Mouse (Mus musculus): Measurements from ENCODE around the gene Igf2bp3. TPM values are rescaled to one million over a fixed set of nuclear protein-coding genes. Genes with fewer than 3 reads are reported as not detected.

The Igf2bp3 gene
- polyA plus RNA-seq, 1 experiment from 2014 or later: 127 TPM

DNA sequence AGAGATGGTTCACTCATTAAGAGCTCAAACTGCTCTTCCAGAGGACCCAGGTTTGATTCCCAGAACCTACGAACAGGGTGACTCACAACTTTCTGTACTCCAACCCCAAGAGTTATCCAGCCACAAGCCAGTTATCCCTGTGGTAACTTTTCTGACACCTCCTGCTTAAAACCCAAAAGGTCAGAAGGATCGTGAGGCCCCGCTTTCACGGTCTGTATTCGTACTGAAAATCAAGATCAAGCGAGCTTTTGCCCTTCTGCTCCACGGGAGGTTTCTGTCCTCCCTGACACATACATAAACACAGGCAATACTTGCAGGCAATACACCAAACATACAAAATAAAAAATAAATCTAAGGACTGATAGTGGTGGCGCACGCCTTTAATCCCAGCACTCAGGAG lies 21.6 kb upstream of the Igf2bp3 start:
- Histone ChIP-seq H3K9me3 (peaks cover 3% of the 10 kb centered on the region), H3K27me3 (ENCODE audit: insufficient read depth, poor library complexity, severe bottlenecking) (0 out of 2 replicates have a peak, but pooled peaks cover 3% of the 10 kb centered on the region), H3K4me1 (replicated peaks) (peaks cover 4% of the 10 kb centered on the region), H3K4me3 (no peak overlapping the region), H3K36me3 (peaks cover 10% of the 10 kb centered on the region), H3K27ac (no peak overlapping the region)
- 65% methylated on average over 9 of the region's 9 CpGs for WGBS
- DNase-seq (ENCODE audit: low spot score): peak; percentile 67

DNA sequence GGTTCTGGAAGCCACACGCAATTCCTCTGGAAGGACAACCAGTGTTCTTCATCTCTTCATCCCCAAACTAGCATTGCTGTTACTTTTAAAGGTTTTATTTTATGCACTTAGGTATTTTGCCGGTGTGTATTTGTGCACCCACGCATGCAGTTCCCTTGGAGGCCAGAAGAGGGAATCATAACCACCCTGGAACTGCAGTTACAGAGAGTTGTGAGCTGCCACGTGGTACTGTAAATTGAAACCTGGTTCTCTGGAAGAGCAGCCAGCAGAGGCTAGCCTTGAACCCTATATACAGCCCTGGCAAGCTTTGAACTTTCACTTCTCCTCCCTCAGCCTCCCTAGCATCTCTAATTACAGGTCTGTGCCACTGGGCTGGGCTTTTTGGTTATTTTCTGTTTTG lies 18.6 kb upstream of the Igf2bp3 start:
- no peak for DNase-seq (ENCODE audit: low spot score)
- no peak overlapping the region for H3K4me3 ChIP-seq
- H3K9me3 ChIP-seq: peaks cover 3% of the 10 kb centered on the region
- no peak overlapping the region for H3K27ac ChIP-seq
- 59% methylated on average over 4 of the region's 4 CpGs for WGBS
- no peaks in the 10 kb centered on the region for H3K36me3 ChIP-seq
- 0 out of 2 replicates have a peak, but pooled peaks cover 3% of the 10 kb centered on the region for H3K27me3 ChIP-seq (ENCODE audit: insufficient read depth, poor library complexity, severe bottlenecking)
- H3K4me1 ChIP-seq (replicated peaks): peaks cover 4% of the 10 kb centered on the region

GRCm38 (mm10) chr6:49228126-49228679 lies 13.4 kb upstream of the Igf2bp3 start:
- 18% methylated on average over 7 of the region's 7 CpGs for WGBS
- Histone ChIP-seq H3K9me3 (no peaks in the 10 kb centered on the region), H3K4me3 (no peak overlapping the region), H3K27ac (no peak overlapping the region), H3K27me3 (ENCODE audit: insufficient read depth, poor library complexity, severe bottlenecking) (no peaks in the 10 kb centered on the region), H3K36me3 (no peaks in the 10 kb centered on the region), H3K4me1 (replicated peaks) (peaks cover 9% of the 10 kb centered on the region; the same call in 1 of the 2 replicates)
- peak; percentile 30 for DNase-seq (ENCODE audit: low spot score)

GRCm38 (mm10) chr6:49227184-49227735 lies 12.5 kb upstream of the Igf2bp3 start:
- Histone ChIP-seq H3K27me3 (ENCODE audit: insufficient read depth, poor library complexity, severe bottlenecking) (no peaks in the 10 kb centered on the region), H3K4me1 (replicated peaks) (peaks cover 9% of the 10 kb centered on the region; the same call in 1 of the 2 replicates), H3K36me3 (no peaks in the 10 kb centered on the region), H3K4me3 (no peak overlapping the region; the same call in 1 of the 2 replicates), H3K27ac (no peak overlapping the region), H3K9me3 (no peaks in the 10 kb centered on the region)
- WGBS: 9% methylated on average over 15 of the region's 15 CpGs
- DNase-seq (ENCODE audit: low spot score): peak; percentile 64

DNA sequence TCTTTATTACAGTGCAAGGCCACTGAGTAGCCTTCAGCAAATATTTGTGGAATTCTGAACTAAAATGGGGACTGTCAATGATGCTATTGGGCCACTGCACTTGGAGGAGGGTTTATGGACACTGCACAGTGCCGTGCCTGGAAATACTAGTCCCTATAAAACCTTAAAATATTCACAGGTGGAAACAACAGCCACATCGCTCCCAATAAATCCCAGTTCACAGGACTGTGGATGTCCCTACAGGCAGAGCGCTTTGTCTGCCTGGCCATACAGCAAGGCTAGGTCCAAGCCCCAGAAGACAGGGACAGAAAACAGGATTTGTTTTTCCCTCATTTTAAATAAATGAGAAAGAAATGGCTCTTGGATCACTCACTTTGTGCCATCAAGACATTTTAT lies 11.0 kb upstream of the Igf2bp3 start:
- Histone ChIP-seq H3K4me3 (no peak overlapping the region), H3K27ac (no peak overlapping the region), H3K27me3 (ENCODE audit: insufficient read depth, poor library complexity, severe bottlenecking) (no peaks in the 10 kb centered on the region), H3K9me3 (no peaks in the 10 kb centered on the region), H3K36me3 (no peaks in the 10 kb centered on the region), H3K4me1 (replicated peaks) (peaks cover 18% of the 10 kb centered on the region)
- no peak for DNase-seq (ENCODE audit: low spot score)
- 87% methylated on average over 3 of the region's 3 CpGs for WGBS

DNA sequence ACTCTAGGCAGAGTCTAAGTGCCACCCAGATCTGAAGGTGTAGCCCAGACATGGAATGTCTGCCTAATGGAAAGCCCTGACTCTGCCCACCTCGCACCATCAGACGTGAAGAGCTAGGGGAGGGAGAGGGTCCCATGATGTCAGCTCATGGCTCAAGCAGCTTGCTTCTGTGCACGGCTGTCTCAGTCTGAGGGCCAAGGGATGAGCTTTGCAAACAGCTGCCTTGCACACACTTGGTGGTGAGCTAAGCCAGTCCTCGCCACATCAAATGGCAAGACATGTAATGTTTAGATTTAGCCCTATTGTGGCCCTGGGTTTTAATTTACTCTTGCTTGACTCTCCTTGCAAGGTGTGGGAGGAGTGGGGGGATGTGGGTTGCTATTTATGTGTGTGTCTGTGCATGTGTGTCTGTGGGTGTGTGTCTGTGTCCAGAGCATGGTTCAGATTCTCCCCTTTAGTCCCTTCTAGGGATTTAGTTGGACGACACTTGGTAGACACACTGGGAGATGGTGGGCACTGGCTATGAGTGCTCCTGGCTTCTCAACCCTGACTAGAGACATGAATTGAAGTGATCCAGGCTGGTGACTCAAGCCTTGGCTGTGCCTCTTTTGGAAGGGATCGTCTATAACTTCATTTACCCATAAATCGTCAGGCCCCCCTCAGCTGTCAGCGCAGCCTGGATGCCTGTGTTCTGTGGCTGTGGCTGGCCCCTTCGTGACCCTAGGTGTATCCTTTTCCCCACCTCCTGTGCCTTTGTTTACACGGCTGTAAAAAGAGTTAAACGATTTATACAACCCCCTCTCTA lies 10.4 kb upstream of the Igf2bp3 start:
- no peaks in the 10 kb centered on the region for H3K9me3 ChIP-seq
- no peaks in the 10 kb centered on the region for H3K27me3 ChIP-seq (ENCODE audit: insufficient read depth, poor library complexity, severe bottlenecking)
- WGBS: 72% methylated on average over 11 of the region's 11 CpGs

GRCm38 (mm10) chr6:49221906-49222305 lies 7.1 kb upstream of the Igf2bp3 start:
- Histone ChIP-seq H3K9me3 (no peaks in the 10 kb centered on the region), H3K27me3 (ENCODE audit: insufficient read depth, poor library complexity, severe bottlenecking) (no peaks in the 10 kb centered on the region), H3K4me3 (no peak overlapping the region; the same call in 1 of the 2 replicates), H3K36me3 (no peaks in the 10 kb centered on the region), H3K4me1 (replicated peaks) (peaks cover 27% of the 10 kb centered on the region), H3K27ac (peak overlapping the region; percentile 64; the same call in 1 of the 2 replicates)
- peak; percentile 23 for DNase-seq (ENCODE audit: low spot score)
- WGBS: 3% methylated on average over 7 of the region's 7 CpGs

More for the DNA sequence above, 10.4 kb upstream of the Igf2bp3 start:
- Histone ChIP-seq H3K27ac (no peak overlapping the region), H3K4me3 (no peak overlapping the region), H3K36me3 (no peaks in the 10 kb centered on the region), H3K4me1 (replicated peaks) (peaks cover 22% of the 10 kb centered on the region)
- DNase-seq (ENCODE audit: low spot score): no peak

GRCm38 (mm10) chr6:49219920-49220604 lies 5.3 kb upstream of the Igf2bp3 start:
- Histone ChIP-seq H3K9me3 (no peaks in the 10 kb centered on the region), H3K36me3 (no peaks in the 10 kb centered on the region), H3K4me3 (peak overlapping the region; percentile 100), H3K27me3 (ENCODE audit: insufficient read depth, poor library complexity, severe bottlenecking) (no peaks in the 10 kb centered on the region), H3K4me1 (replicated peaks) (peaks cover 26% of the 10 kb centered on the region), H3K27ac (peak overlapping the region; percentile 100)
- peak; percentile 73 for DNase-seq (ENCODE audit: low spot score)
- 1% methylated on average over 16 of the region's 16 CpGs for WGBS

DNA sequence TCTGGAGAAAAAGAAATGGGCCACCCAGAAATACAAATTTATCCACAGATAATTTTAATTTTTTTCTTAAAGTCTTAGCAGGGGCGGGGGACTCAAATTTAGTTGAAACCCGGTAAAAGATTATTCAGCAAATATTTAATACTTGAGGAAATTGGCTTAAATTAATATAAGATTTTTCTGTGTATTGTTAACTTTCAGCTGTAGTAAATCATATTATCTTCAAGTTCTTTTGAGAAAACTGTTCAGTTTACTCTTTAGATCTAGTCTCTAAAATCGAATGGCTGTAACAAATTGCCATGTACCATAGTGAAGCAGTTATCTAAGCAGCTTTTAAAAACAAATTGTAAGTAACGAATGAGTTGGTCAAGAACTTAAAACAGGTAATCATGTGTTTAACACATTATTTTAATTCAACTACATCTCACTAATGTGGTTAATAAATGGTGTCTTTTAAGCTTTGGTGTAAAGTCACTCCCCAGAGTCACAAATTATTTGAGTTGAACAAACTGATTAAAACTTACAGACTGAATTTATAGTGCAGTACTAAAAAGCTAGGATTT lies 4.3 kb upstream of the Igf2bp3 start:
- H3K27ac ChIP-seq: peak overlapping the region; percentile 100
- no peaks in the 10 kb centered on the region for H3K36me3 ChIP-seq
- H3K27me3 ChIP-seq (ENCODE audit: insufficient read depth, poor library complexity, severe bottlenecking): no peaks in the 10 kb centered on the region
- H3K4me1 ChIP-seq (replicated peaks): peaks cover 23% of the 10 kb centered on the region
- 3% methylated on average over 4 of the region's 4 CpGs for WGBS
- H3K9me3 ChIP-seq: no peaks in the 10 kb centered on the region
- no peak for DNase-seq (ENCODE audit: low spot score)
- peak overlapping the region; percentile 100 for H3K4me3 ChIP-seq

DNA sequence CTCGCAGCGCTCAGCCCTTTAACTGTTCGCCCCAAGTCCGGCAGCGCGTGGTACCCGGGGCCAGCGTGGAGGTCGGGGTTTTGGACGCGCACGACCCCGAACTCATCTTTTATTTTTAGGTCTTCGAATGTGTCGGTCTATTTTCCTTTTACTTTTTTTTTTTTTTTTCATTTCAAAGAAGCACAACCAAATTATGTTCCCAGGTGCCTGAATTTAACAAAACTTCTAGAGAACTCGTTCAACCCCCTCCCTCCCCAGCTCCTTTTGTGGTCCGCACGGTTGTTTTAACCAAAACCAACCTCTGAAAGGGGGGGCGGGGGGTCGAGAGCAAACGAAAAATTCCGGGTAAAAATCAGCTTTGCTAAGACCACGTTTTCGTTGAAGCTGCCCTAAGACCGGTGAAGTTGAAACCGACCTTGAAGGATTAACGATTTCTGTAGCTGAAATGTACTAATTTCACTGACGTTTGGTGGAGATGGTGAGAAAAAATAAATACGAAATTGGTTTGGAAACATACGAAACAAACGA lies 3.6 kb upstream of the Igf2bp3 start:
- no peaks in the 10 kb centered on the region for H3K9me3 ChIP-seq
- H3K27me3 ChIP-seq (ENCODE audit: insufficient read depth, poor library complexity, severe bottlenecking): no peaks in the 10 kb centered on the region
- no peak for DNase-seq (ENCODE audit: low spot score)
- peaks cover 23% of the 10 kb centered on the region for H3K4me1 ChIP-seq (replicated peaks)
- peak overlapping the region; percentile 100 for H3K27ac ChIP-seq
- 0% methylated on average over 31 of the region's 31 CpGs for WGBS
- H3K36me3 ChIP-seq: no peaks in the 10 kb centered on the region
- H3K4me3 ChIP-seq: peak overlapping the region; percentile 100

DNA sequence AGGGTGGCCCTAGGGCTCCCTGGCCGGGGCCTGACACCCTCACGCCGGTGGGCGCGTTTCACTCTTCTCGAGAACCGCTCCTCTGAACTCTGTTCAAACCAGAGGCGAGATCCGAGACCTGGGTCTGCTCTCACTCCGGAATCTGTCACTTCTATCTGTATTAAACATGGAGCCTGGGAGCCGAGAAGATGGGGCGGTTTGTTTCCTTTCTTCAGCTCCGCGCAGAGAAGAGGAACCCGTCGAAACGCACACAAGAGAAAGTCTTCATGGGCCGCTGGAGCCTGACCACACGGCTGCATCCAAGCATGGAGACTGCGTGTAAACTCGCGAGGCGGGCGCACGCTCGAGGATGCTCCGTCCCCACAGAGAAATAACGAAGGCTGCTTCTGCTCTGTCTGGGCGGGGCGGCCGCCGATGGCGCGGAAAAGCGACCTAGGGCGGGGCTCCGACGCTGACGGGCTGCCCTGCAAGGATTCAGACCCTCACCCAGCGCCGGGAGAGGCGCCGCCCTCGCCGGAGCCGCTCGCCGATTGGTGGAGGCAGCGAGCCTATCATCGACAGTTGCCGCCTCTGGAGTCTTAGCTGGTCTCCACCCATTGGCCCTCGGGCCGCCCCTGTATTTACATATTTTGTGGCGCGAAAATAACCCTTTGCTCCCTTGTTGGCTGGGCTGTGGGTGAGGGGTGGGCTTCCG lies 3.0 kb upstream of the Igf2bp3 start:
- peak overlapping the region; percentile 100 for H3K27ac ChIP-seq
- peaks cover 27% of the 10 kb centered on the region for H3K4me1 ChIP-seq (replicated peaks)
- under 1% methylated on average over 56 of the region's 56 CpGs for WGBS
- H3K9me3 ChIP-seq: no peaks in the 10 kb centered on the region
- peak; percentile 99 for DNase-seq (ENCODE audit: low spot score)
- peak overlapping the region; percentile 100 for H3K4me3 ChIP-seq
- H3K27me3 ChIP-seq (ENCODE audit: insufficient read depth, poor library complexity, severe bottlenecking): no peaks in the 10 kb centered on the region
- H3K36me3 ChIP-seq: no peaks in the 10 kb centered on the region
